Mouse (Mus musculus): Measurements from ENCODE around the gene Acbd3. TPM values are rescaled to one million over a fixed set of nuclear protein-coding genes. Genes with fewer than 3 reads are reported as not detected.

Gene Acbd3
- 12.1 and 13.3 TPM in 2 replicates for polyA plus RNA-seq (2012; rRNA removed)

DNA sequence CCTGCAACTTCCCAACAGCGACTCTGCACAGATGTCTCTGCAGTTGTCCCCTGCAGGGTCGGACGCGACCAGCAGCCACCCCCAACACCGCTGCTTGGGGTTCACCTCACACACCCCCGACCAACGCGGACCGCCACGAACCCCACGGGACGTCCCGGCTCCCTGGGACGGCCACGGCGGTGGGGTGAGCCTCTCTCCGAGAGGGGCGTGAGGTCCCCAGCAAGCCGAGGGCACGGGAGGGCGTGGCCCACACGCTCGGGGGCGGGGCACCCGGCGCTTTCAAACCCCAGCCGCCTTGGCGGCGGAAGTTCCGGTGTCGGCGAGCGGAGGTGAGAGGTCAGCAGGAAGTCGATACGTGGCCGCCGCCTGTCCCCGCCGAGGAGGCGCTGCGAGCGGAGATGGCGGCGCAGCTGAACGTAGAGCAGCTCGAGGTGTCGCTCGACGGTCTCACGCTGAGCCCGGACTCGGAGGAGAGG lies at the start of gene Acbd3:
Acbd3 (plus strand) TSS at position 340 of the 476 bp plus-strand sequence.

DNA sequence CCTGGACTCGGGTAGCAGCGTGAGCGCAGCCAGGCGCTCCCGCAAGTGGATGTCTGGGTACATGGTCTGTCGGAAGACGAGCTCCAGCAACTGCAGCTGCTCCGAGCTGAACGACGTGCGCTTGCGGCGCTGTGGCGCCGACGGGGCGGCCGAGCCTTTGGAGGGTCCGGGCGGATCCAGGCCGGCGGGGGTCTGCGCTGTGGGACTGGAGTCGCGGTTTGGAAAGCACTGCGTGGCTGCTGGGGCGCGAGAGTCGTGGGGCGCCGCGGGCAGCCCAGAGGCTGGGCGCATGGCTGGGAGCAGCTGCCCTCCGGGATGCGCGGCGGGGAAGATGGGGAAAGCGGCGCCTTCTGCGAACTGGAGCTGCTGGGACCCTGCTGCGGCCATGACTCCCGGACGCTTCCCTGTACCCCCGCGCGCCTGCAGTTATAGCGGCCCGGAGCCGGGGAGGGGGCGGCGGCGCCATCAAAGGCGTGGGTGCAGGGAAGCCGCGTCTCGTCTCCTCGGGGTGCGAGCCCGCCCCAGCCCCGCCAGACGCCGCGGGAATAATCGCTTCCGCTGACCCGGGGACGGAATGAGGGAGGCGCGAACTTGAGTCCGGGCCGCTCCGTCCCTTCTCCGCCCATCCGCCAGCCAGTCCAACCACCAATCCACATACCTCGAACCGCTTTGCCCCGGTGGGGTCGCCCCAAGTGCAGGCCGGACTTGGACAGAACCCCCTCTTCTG lies 29.1 kb upstream of the Acbd3 start, which contains the start of gene Mixl1:
Mixl1 (minus strand) TSS at position 409 of the 727 bp plus-strand sequence.

Other genes with a start within 250 kb of the Acbd3 start
- gene Stum, start 242.5 kb upstream of the Acbd3 start, polyA plus RNA-seq (2012; rRNA removed) = 0.04 and 0.06 TPM in 2 replicates
- gene Parp1, start 157.1 kb upstream of the Acbd3 start, polyA plus RNA-seq (2012; rRNA removed) = 25.1 and 27.9 TPM in 2 replicates
- gene Lin9, start 84.9 kb upstream of the Acbd3 start, polyA plus RNA-seq (2012; rRNA removed) = 4.1 and 5.1 TPM in 2 replicates
- gene Mixl1, start 29.0 kb upstream of the Acbd3 start, polyA plus RNA-seq (2012; rRNA removed) = 0.01 TPM in 1 of 2 replicates, not detected in the other
- gene H3f3a, start 87.9 kb downstream of the Acbd3 start, polyA plus RNA-seq (2012; rRNA removed) = 703 and 735 TPM in 2 replicates
- gene Sde2, start 125.1 kb downstream of the Acbd3 start, polyA plus RNA-seq (2012; rRNA removed) = 11.2 TPM in 2 replicates
- 0.06 TPM in 1 of 2 replicates, not detected in the other for gene Lefty2, start 167.1 kb downstream of the Acbd3 start, polyA plus RNA-seq (2012; rRNA removed)
- 30.6 and 30.9 TPM in 2 replicates for gene Pycr2, start 178.2 kb downstream of the Acbd3 start, polyA plus RNA-seq (2012; rRNA removed)
- 4.4 and 4.9 TPM in 2 replicates for gene Lefty1, start 209.0 kb downstream of the Acbd3 start, polyA plus RNA-seq (2012; rRNA removed)
- gene Tmem63a, start 216.3 kb downstream of the Acbd3 start, polyA plus RNA-seq (2012; rRNA removed) = 9.4 and 11.3 TPM in 2 replicates

Measured in liver, embryonic 18 days (tissue).